Mouse (Mus musculus): Measurements from ENCODE around the gene Bud31.
"Not testable (repeated sequence)": the region's sequence is repeated elsewhere in the genome, so short reads cannot be mapped to it uniquely, and the experiment has no call there.

Gene Bud31

GRCm38 (mm10) chr5:145129124-145129523 is 11.0 kb upstream of the Bud31 start:
- DNase-seq, result no peak

GRCm38 (mm10) chr5:145129773-145130172 is 10.4 kb upstream of the Bud31 start:
- not testable (repeated sequence) for DNase-seq

GRCm38 (mm10) chr5:145130191-145130590 is 10.0 kb upstream of the Bud31 start:
- no peak for DNase-seq

GRCm38 (mm10) chr5:145130995-145131394 is 9.2 kb upstream of the Bud31 start:
- no peak for DNase-seq

GRCm38 (mm10) chr5:145133275-145133674 is 6.9 kb upstream of the Bud31 start:
- not testable (repeated sequence) for DNase-seq

- DNase-seq, result no peak
These were observed 1.3 kb upstream of the Bud31 start for GRCm38 (mm10) chr5:145138836-145139235.

- DNase-seq, result no peak
These were observed 449 bp downstream of the Bud31 start for GRCm38 (mm10) chr5:145140611-145141010.

- peak; percentile 38 for DNase-seq
These were observed 7.6 kb downstream of the Bud31 start for GRCm38 (mm10) chr5:145147748-145148147.

GRCm38 (mm10) chr5:145149294-145149693 is 9.1 kb downstream of the Bud31 start:
- no peak for DNase-seq

GRCm38 (mm10) chr5:145152690-145153089 is 12.5 kb downstream of the Bud31 start:
- DNase-seq, result no peak

- no peak for DNase-seq
These were observed 21.2 kb downstream of the Bud31 start for GRCm38 (mm10) chr5:145161361-145161760.

- peak; percentile 12 for DNase-seq
These were observed 24.5 kb downstream of the Bud31 start for GRCm38 (mm10) chr5:145164710-145165109.

GRCm38 (mm10) chr5:145165184-145165583 is 25.0 kb downstream of the Bud31 start:
- no peak for DNase-seq

- DNase-seq, result peak; percentile 99
These were observed 26.6 kb downstream of the Bud31 start, which contains the start of the genes Ptcd1 and Cpsf4 for GRCm38 (mm10) chr5:145166536-145167305. Ptcd1 (minus strand) TSS chr5:145167108. Cpsf4 (plus strand) TSS chr5:145167213.

GRCm38 (mm10) chr5:145167306-145167661 is 27.1 kb downstream of the Bud31 start:
- no peak for DNase-seq

GRCm38 (mm10) chr5:145178461-145178980 is 38.4 kb downstream of the Bud31 start:
- no peak for DNase-seq

- no peak for DNase-seq
These were observed 45.1 kb downstream of the Bud31 start for GRCm38 (mm10) chr5:145185244-145185643.

GRCm38 (mm10) chr5:145189416-145189815 is 49.3 kb downstream of the Bud31 start:
- DNase-seq, result no peak

- no peak for DNase-seq
These were observed 50.2 kb downstream of the Bud31 start for GRCm38 (mm10) chr5:145190373-145190772.

- DNase-seq, result peak; percentile 93
These were observed 51.0 kb downstream of the Bud31 start for GRCm38 (mm10) chr5:145190875-145191798.

GRCm38 (mm10) chr5:145191962-145192361 is 51.8 kb downstream of the Bud31 start, which contains the start of gene Atp5j2:
Atp5j2 (minus strand) TSS chr5:145192062.
- no peak for DNase-seq

All from kidney, adult 18-20 months (tissue).